Mouse (Mus musculus): Measurements from ENCODE around the gene Pgap2.

Gene Pgap2

DNA sequence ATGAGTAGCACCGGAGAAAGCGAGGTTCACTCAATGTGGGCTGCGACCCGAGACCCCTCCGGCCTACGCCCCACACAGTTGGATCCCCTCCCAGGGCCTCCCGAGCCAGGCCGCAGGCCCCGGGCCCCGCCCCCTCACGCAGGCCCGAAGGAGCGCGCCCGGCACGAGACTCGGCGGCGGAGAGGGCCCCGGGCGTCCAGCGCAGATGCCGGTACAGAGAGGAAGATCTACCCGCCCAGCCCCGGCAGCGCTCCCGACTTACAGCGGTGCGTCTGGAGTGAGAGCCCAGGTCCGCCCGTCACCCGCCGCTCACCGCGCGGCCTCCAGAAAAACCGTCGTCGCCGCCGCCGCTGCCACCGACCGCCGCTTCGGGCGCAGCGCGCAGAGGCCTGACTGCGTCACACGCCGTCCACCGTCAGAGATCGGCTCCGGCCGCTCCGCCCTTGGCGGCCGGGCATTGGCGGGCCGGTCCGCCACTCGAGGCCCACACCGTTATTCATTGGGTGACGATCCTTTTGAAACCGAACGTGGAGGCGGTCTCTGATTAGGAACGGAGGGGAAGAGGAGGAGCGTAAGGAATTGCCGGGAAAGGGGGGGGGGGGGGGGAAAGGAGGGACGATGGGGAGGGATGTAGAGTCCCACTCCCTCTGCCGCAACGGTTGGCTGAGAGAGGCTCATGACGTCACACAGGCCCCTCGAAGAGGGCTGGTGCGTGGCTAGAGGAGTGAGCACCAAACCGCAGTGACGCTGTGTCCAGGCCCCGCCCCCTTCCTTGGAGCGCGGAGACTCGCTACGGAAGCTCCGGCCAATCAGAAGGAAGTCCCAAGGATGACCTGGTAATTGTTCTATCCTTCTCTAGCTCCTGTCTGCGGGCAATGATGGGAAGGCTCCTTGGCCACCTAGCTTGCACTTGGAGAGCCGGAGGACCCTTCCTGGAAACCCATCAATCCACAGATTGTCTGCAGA, at the start of gene Pgap2, which contains the start of gene Nup98:
TSS of gene Pgap2 (plus strand) at position 453 of the 966 bp plus-strand sequence.
TSS of gene Nup98 (minus strand) at position 421 of the 966 bp plus-strand sequence.
- DNase-seq (ENCODE audit: low spot score) = peak; percentile 98

DNA sequence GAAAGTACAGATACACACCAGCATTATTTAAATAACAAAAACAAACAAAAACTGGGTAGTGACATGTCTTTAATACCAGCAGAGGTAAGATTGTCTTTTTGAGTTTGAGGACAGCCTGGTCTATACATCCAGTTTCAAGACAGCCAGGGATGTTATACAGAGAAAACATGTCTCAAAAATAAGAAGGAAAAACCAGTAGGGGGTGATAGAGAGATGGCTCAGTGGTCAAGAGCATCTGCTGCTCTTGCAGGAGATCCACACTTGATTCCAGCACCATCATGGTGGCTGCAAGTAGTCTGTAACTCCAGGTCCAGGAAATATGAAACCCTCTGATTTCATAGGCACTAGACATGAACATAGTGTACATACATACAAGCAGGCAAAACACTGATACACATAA, 39.7 kb upstream of the Pgap2 start:
- no peak for DNase-seq (ENCODE audit: low spot score)

DNA sequence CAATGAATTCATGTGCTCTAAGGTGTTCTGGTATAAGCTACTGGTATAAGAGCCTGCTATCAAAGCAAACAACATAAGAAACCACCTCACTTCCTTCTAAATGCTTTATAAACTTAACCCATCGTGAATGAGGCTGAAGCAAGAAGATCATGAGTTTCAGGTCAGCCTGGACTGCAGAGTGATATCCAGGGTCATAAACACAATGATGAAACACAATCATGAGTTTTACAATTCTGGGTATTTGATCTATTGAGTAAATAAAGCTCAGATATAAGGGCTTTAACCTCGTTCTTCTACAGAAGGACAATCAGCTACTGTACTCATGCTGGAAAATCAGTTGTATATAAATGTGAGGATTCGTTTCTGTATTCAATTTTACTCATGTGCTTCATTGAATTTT, 26.2 kb upstream of the Pgap2 start:
- no peak for DNase-seq (ENCODE audit: low spot score)

DNA sequence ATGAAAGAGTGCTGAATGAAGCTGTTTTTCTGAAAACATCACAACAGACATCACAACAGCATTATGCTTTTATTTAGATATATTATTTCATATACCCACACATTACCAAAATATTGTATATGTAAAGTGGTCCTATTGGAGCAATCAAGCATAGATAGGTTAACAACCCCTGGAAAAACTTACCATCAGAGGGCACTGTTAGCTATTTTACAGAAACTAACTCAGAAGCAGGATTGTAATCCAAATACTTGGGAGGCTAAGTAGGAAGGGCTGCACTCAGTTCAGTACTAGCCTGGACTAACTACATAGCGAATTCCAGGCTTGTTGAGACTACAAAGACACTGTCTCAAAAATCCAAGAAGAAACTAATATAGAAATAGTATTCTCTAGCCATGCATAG, 17.7 kb upstream of the Pgap2 start:
- DNase-seq (ENCODE audit: low spot score) = no peak

DNA sequence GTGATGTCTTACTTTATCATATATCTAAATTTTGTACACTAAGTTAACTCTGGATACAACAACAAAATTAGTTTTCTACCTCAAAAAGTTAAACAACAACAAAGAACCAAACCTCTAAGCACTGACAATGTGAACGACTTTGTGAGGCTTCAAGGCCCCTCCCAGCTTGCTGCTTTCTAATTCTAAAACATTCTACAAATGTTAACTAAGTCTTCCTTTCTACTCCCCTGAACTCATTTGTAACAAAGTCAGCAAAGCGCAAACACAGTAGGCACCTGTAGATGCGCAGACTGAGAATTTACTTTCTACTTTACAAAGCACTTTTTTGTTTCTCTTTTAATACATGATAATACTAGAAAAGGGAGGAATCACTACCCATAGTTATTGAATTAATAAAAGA, 9.4 kb upstream of the Pgap2 start:
- DNase-seq (ENCODE audit: low spot score) = no peak

DNA sequence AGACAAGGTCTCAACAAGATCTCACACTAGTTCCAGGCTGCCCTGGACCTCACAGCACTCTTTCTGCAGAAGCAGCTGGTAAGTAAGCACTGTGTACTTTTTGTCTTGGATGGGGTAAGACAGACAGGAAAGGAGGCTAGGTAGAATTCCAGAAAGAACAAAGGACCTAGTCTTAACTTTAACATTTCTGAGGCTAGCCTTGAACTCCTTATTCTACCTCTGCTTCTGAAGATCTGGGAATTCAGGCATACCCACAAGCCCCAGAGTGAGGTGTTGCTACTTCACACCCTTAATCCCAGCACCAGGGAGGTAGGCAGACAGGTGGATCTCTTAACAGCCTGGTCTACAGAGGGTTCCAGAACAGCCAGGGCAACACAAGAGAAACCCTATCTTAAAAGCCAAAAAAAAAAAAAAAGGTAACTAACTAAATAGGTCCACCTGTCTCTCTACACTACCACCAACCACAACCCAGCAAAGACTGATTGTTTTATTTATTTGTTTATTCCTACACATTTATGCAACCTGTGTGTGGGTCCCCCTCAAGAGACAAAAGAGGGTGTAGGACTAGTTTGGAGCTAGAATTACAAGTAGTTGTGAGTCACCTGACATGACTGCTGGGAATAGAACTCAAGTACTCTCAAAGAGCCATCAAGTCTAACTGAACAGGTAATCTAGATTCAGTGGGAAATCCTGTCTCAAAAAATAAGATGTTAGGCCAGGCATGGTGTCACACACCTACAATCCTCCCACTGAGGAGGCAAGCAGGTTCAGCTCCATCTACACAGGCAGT, 8.8 kb upstream of the Pgap2 start:
- no peak for DNase-seq (ENCODE audit: low spot score)

DNA sequence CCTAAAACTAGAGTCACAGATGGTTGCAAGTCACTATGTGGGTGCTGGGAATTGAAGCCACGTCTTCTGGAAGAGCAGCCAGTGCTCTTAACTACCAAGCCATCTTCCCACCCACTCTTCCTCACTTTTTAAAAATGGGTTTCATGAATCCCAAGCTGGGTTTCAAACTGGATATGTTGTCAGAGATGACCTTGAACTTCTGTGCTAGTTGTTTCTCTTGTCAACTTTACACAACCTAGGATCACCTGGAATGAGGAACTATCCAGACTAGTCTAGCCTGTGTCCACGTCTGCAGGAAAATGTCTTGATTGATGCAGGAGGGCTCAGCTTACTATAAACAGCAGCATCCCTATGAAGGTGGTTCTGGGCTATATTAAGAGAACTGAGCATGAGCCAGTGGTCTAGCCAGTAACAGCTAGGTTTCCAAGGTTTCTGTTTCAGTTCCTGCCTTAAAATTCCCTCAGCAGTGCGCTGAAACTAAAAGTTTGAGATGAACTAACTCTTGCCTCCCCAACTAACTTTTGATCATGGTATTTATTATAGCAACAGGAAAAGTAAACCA, 5.6 kb upstream of the Pgap2 start:
- DNase-seq (ENCODE audit: low spot score) = no peak

DNA sequence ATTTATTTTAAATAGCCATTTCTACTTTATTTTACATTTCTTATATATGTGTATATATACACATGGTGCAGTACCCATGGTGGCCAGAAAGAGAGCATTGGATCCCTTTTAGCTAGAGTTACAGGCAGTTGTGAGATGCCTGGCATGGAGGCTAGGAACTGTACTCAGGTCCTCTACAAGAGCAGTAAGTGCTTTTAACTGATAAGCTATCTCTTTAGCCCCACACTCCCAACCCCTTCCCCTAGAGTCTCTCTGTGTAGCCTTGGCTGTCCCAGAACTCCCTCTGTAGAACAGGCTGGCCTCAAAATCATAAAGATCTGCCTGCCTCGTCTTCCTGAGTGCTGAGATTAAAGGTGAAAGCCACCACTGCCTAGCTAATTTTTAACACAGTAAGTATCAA, 4.4 kb upstream of the Pgap2 start:
- no peak for DNase-seq (ENCODE audit: low spot score)

DNA sequence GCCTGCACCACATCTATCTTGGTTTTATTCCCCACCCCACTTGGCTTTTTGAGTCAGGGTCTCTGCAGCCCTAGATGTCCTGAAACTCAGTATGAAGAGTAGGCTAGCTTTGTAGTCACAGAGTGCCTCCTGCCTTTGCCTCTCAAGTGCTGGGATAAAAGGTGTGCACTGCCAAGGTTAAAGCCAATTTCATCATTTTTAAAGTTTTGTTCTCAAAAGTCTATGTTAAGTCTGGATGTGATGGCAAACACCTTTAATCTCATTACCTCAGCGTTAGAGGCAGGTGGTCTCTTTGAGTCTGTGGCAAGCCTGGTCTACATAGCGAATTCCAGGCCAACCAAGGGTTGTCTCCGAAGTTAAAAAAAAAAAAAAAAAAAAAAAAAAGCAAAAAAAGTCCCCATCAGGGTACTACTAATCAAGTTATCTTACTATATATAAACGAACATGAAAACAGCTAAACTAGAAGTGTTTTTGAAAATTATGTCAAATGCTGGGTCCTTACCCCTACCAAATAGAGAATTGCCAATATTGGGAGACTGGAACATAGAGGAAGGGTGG, 1.1 kb upstream of the Pgap2 start:
- no peak for DNase-seq (ENCODE audit: low spot score)

DNA sequence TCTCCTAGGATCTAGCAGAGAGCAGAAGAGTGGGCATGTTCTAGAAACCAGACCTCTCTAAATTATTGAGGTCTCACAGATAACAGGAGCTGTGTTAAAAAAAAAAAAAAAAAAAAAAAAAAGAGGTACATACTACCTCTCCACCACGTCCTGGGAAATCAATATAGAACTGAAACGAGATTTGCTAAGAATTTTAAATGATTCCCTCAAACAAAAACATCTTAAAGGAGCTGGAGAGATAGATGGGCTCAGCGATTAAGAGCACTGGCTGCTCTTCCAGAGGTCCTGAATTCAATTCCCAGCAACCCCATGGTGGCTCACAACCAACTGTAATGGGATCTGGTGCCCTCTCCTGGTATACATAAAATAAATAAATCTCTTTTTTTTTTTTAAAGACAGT, 1.1 kb downstream of the Pgap2 start:
- no peak for DNase-seq (ENCODE audit: low spot score)

DNA sequence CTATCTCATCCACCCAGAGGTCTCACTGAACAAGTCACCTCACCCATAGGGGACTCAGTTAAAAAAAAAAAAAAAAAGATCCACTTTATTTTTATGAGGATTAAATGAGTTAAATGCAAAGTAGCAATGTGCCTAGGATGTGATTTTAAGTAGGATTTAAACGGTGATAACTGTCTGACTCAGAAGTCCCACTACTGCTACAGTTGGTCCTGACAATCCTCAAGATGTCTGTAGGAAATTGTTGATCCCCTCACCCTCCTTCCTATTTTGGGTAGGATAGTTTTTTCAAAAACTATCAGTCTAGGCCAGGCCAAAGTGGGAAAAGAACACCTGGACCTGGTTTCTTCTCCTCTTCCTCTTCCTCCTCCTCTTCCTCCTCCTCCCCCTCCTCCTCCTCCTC, 11.9 kb downstream of the Pgap2 start:
- DNase-seq (ENCODE audit: low spot score) = no peak

DNA sequence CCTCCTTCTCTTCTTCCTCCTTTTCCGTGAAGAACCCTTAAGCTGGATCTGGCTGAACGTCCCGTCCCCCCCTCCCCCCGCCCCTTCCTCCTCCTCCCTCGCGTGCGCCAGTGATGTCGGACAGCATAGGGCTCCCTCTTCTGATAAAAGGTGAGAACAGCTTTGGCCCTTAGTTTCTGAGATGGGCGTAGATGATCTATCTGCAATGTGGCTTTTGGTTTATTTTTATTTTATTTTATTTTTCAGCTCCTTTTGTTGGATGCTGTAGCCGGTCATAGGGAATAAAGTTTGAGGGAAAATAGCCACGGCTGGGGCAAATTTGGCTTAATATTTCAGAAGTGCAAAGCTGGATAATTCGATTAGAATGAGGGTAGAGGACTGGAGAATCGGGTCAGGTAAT, 12.3 kb downstream of the Pgap2 start:
- DNase-seq (ENCODE audit: low spot score) = no peak

DNA sequence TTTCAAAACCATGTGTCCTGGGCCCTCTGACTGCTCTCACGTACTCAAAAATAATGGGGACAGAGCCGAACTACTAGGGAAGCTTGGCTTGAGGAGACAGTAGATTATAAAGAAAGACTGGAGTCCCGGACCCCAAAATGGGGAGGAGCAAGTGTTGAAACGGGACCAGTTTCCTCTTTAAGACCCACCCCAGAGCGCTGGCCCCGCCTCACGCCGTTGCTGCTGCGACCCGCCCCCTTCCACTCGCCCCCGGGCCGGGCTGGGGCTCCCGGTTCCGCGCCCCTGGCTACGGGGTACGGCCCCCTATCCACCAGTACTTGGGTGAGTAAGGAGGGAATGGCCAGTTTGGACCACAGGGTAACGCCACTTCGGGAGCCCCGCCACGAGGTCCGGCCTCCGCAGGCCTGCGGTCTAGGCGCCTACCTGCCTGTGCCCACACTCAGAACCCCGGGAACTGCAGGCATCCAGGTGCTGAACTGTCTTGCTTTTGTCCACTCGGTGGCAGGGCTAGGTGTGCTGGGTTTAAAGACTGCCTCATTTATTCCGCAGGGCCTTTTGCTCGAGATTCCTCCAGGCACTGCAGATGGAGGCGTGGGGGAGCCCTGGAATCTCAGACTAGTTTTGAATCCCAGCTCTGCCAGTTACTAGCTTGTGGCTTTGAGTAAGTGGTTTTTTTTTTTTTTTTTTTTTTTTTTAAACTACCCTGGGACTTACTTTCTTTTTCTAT, 13.0 kb downstream of the Pgap2 start:
- DNase-seq (ENCODE audit: low spot score) = peak; percentile 66

DNA sequence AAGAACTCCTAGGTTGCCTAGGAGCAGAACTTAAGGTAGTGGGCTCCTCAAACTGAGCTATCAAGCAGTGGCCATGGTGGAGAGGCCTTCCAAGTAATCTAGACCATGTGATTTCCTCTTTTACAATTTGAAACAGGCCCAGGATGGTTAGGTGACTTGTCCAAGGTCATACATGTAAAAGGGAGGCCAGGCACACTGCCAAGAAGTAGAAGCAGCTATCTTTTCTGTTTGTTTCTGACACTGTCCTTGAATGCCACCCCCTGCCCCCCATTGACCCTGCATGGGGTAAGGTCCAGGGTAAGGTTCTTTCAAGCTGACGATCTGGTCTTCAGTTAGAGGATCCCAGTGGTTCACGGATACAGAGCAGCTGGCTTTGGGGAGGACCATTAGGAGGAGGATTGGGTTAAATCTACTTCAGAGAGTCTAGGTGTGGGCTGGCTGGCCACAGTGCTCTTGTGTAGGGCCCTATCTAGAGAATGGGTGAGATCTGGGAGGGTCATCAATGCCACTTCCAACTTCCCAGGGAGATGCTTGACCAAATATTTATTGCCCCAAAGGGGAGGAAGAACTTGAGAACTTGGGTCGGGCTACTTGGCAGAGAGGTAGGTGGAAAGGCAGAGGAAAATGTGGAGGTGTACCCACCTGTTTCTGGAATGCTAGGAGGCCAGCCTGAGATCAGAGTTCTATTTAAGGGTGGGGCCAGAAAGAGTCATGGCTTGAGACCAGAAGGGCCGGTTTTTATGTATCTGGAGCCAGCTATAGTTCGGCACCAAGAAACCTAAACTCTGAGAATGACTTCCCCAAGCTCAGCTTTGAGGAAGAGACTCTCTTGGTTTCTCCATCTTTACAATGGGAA, 14.1 kb downstream of the Pgap2 start:
- peak; percentile 65 for DNase-seq (ENCODE audit: low spot score)

DNA sequence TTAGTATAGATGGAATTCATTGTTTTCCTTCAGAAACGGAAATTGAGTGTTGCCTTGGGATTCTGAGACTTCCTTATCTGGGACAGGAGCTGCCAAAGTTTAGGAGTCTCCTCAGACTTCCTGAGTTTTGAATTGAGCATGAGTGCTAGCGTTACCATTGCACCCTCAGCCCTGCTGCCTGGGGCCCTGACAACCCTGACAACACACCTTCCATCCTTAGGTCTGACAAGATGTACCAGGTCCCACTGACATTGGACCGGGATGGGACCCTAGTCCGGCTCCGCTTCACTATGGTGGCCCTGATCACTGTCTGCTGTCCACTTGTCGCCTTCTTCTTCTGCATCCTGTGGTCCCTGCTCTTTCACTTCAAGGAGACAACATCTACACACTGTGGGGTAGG, 16.0 kb downstream of the Pgap2 start:
- DNase-seq (ENCODE audit: low spot score) = no peak

DNA sequence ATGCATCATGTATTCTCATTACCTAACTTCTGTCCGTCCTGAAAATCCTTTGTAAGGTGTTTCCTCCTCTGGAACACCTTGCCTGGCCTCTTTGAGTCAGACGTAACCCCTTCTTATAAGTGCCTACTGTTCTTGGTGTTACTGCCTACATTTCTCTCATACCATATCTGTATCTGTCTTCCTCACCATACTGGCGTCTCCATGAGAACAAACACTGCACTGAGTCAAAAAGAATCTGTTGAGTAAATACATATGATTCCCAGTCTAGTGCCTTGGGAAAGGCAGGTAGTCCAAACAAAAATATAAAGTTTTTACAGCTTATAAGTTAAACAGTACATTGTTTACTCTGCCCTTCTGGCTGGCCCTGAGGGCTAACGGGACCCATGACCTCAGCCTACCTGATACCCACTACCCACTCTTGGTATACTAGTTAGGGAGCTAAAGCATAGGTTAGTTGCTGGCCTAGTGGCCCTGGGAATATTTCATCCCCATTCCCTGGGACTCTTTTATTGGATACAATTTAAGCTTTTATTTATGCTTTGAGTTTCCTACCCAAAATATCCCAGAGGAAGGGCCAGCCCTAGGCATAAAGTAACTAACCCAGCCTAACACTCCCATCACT, 18.2 kb downstream of the Pgap2 start:
- DNase-seq (ENCODE audit: low spot score) = no peak

DNA sequence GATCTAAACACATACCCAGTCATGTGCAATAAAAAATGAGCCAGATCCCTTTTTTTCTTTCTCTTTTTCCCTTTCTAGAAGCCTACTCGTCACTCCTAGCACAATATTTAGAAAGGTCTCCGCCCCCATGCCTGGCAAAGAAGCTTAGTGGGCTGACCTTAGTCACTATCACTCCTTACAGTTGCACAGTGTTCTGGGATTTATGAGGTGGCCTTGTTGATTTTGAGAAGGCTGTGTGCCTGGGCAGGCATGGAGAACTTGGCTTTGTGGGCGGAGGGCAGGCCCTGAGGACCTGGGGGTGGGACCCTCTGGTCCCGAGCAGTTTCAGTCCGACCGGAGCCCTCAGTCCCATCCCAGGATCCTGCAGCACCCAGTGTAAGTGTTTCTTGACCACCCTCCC, 19.8 kb downstream of the Pgap2 start:
- peak; percentile 80 for DNase-seq (ENCODE audit: low spot score)

DNA sequence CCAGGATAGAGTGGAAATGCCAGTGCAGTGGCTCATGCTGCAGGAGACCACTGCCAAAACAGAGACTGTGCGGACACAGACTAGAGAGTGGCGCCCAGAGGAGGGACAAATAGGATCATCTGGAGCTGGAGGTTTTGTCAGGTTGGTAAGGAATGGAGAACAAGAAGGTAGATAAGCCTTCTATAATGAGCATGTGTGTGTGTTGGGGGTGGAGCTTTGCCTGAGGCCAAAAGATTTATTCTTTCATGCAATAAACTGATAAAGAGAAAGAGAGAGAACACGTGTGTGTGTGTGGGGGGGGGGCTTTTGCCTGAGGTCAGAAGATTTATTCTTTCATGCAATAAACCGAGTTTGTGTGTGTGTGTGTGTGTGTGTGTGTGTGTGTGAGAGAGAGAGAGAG, 23.1 kb downstream of the Pgap2 start:
- DNase-seq (ENCODE audit: low spot score) = no peak

DNA sequence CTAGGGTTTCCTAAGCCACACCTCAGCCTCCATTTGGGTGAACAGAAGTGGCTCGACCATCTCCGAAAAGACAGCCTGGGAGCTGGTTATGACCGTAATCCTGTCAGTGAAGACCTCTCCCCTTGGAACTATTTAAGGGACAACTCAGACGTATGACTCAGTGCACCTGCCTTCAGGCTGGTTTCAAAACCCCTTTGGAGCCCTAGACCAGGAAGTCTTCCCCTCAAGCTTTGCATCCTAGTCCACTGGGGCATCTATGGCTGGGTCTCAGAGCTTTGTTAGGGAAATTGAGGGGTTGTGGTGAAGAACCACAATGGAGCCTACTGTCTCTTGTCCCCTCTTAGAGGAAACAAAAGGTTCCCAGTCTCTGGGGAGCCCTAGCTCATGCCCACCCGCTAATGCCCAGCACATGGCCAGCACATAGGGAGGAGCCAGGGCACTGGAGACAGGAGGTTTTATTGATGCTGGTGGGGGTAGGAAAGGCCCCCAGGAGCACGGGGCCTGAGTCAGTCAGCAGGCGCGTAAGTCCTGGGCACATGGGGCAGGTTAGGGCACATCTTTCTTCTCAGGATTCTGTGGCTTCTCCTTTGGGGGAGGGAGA, 28.8 kb downstream of the Pgap2 start:
- no peak for DNase-seq (ENCODE audit: low spot score)

DNA sequence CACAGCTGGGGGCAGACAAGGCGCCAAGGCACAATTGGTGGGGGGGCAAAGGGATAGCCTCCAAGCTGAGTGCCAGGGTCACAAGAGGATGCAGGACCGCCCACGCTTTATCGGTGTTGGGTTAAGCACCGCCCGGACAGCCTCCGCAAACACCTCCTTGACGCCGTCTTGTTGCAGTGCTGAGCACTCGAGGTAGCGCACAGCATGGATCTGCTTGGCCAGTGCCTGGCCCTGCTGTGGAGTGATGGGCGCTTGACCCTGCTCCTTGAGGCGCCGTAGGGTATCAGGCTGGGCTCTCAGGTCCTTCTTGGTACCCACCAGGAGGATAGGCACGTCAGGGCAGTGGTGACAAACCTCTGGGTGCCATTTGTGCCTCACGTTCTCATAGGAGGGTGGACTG, 29.6 kb downstream of the Pgap2 start:
- DNase-seq (ENCODE audit: low spot score) = no peak
